Mouse (Mus musculus) CH12.LX (cell line): ENCODE measurements around the gene Otud7b. TPM values are rescaled to one million over a fixed set of nuclear protein-coding genes. Genes with fewer than 3 reads are reported as not detected.

Experiments
- DNase-seq: peaks from one replicate; pipeline ENCODE4 v3.0.0-alpha.2; 2013; ENCODE audit errors: extremely low read depth
- H3K27ac ChIP-seq: 2 replicates; pipeline ENCODE4 v1.5.1; 2012; ENCODE audit warnings: low read depth, mild to moderate bottlenecking, control low read depth, moderate library complexity; ENCODE audit not compliant: insufficient read depth
- H3K27me3 ChIP-seq: replicated peaks from 2 replicates; pipeline ENCODE3; 2012; ENCODE audit warnings: inconsistent platforms
- H3K36me3 ChIP-seq, 2 experiments: replicated peaks in 1 of 2; 2 replicates each; pipeline versions ENCODE3 to v1.6.1; 2012; ENCODE audit warnings: inconsistent platforms in 1 of 2, low read length in 1 of 2, mild to moderate bottlenecking in 1 of 2, mixed read lengths in 1 of 2, moderate library complexity in 1 of 2; ENCODE audit not compliant: control insufficient read depth in 1 of 2, insufficient read depth in 1 of 2
- H3K4me1 ChIP-seq, 2 experiments: 2 replicates each; pipeline ENCODE4 v1.6.1; 2012; ENCODE audit warnings: inconsistent platforms in 1 of 2, moderate library complexity in 1 of 2; ENCODE audit not compliant: insufficient read depth in 2 of 2, control insufficient read depth in 1 of 2
- H3K4me2 ChIP-seq: 2 replicates; pipeline ENCODE4 v1.6.1; 2012; ENCODE audit warnings: low read depth, mild to moderate bottlenecking, control low read depth; ENCODE audit not compliant: poor library complexity, insufficient read depth, severe bottlenecking
- H3K4me3 ChIP-seq, 3 experiments: fragments of 150-350 bp in 1 of 3; sonication (generic) in 1 of 3; replicated peaks in 1 of 3; 2 replicates each; pipeline versions ENCODE3 to v1.5.1; 2011 to 2012; ENCODE audit warnings: low read depth in 2 of 3, low read length in 2 of 3, mild to moderate bottlenecking in 2 of 3, moderate library complexity in 2 of 3, control low read depth in 1 of 3, improper control_type of control experiment in 1 of 3, inconsistent platforms in 1 of 3, mixed read lengths in 1 of 3; ENCODE audit not compliant: poor library complexity in 1 of 3
- H3K79me2 ChIP-seq: replicated peaks from 2 replicates; pipeline ENCODE4 v1.6.1; 2012; ENCODE audit warnings: mild to moderate bottlenecking, moderate library complexity; ENCODE audit not compliant: control insufficient read depth, poor library complexity, insufficient read depth, severe bottlenecking; ENCODE audit errors: extremely low read depth
- H3K9ac ChIP-seq: 2 replicates; pipeline ENCODE4 v1.6.1; 2012; ENCODE audit warnings: low read depth, mild to moderate bottlenecking, control low read depth, moderate library complexity; ENCODE audit not compliant: insufficient read depth
- H3K9me3 ChIP-seq: replicated peaks from 2 replicates; pipeline ENCODE3; 2012; ENCODE audit warnings: low read length, inconsistent platforms, mixed read lengths
- BHLHE40 ChIP-seq: IDR thresholded peaks from 2 replicates; pipeline ENCODE4 v1.6.1; 2011; ENCODE audit warnings: mild to moderate bottlenecking, low read depth, low read length, improper control_type of control experiment
- CHD2 ChIP-seq: IDR thresholded peaks from 2 replicates; pipeline ENCODE4 v1.6.1; 2011; ENCODE audit warnings: low read length, improper control_type of control experiment
- E2F4 ChIP-seq: IDR thresholded peaks from 2 replicates; pipeline ENCODE4 v1.6.1; 2011; ENCODE audit warnings: low read depth, low read length, improper control_type of control experiment; ENCODE audit not compliant: insufficient replicate concordance
- ELF1 ChIP-seq: IDR thresholded peaks from 2 replicates; pipeline ENCODE4 v1.6.1; 2014; ENCODE audit warnings: low read depth, mild to moderate bottlenecking, inconsistent platforms, low read length, improper control_type of control experiment
- ETS1 ChIP-seq: conservative IDR thresholded peaks from 2 replicates; pipeline ENCODE4 v1.6.1; 2012; ENCODE audit warnings: low read depth, mild to moderate bottlenecking, inconsistent platforms, low read length, improper control_type of control experiment, moderate library complexity
- HCFC1 ChIP-seq: IDR thresholded peaks from 2 replicates; pipeline ENCODE4 v1.6.1; 2012; ENCODE audit warnings: low read depth, mild to moderate bottlenecking, inconsistent platforms, low read length, improper control_type of control experiment
- JUND ChIP-seq: conservative IDR thresholded peaks from 2 replicates; pipeline ENCODE4 v1.6.1; 2011; ENCODE audit warnings: low read depth, low read length, improper control_type of control experiment
- MAX ChIP-seq: IDR thresholded peaks from 2 replicates; pipeline ENCODE4 v1.6.1; 2011; ENCODE audit warnings: low read length, improper control_type of control experiment
- MAZ ChIP-seq: IDR thresholded peaks from 2 replicates; pipeline ENCODE4 v1.6.1; 2012; ENCODE audit warnings: low read depth, mild to moderate bottlenecking, inconsistent platforms, low read length, improper control_type of control experiment, moderate library complexity
- MEF2A ChIP-seq: IDR thresholded peaks from 2 replicates; pipeline ENCODE4 v1.6.1; 2014; ENCODE audit warnings: low read depth, mild to moderate bottlenecking, inconsistent platforms, low read length, improper control_type of control experiment, borderline replicate concordance
- MXI1 ChIP-seq: IDR thresholded peaks from 2 replicates; pipeline ENCODE4 v1.6.1; 2011; ENCODE audit warnings: mild to moderate bottlenecking, low read depth, low read length, improper control_type of control experiment
- NELFE ChIP-seq: IDR thresholded peaks from 2 replicates; pipeline ENCODE4 v1.6.1; 2011; ENCODE audit warnings: low read depth, low read length, improper control_type of control experiment
- PAX5 ChIP-seq: IDR thresholded peaks from 2 replicates; pipeline ENCODE4 v1.6.1; 2012; ENCODE audit warnings: low read length, inconsistent platforms, mixed read lengths
- POLR2A ChIP-seq: IDR thresholded peaks from 2 replicates; pipeline ENCODE4 v1.6.1; 2011; ENCODE audit warnings: low read depth, mild to moderate bottlenecking, improper control_type of control experiment, low read length
- SIN3A ChIP-seq: IDR thresholded peaks from 2 replicates; pipeline ENCODE4 v1.6.1; 2012; ENCODE audit warnings: low read length, improper control_type of control experiment, inconsistent platforms
- TCF12 ChIP-seq: IDR thresholded peaks from 2 replicates; pipeline ENCODE4 v1.6.1; 2014; ENCODE audit warnings: low read depth, mild to moderate bottlenecking, inconsistent platforms, low read length, improper control_type of control experiment
- UBTF ChIP-seq: IDR thresholded peaks from 2 replicates; pipeline ENCODE4 v1.6.1; 2012; ENCODE audit warnings: low read depth, mild to moderate bottlenecking, inconsistent platforms, low read length, improper control_type of control experiment, moderate library complexity
- USF2 ChIP-seq: conservative IDR thresholded peaks from 2 replicates; pipeline ENCODE4 v1.6.1; 2011; ENCODE audit warnings: low read depth, low read length, improper control_type of control experiment
- ZC3H11A ChIP-seq: IDR thresholded peaks from 2 replicates; pipeline ENCODE4 v1.6.1; 2012; ENCODE audit warnings: low read depth, mild to moderate bottlenecking, inconsistent platforms, low read length, improper control_type of control experiment
- ZMIZ1 ChIP-seq: IDR thresholded peaks from 2 replicates; pipeline ENCODE4 v1.6.1; 2012; ENCODE audit warnings: low read depth, mild to moderate bottlenecking, inconsistent platforms, low read length, improper control_type of control experiment
- ZNF384 ChIP-seq: IDR thresholded peaks from 2 replicates; pipeline ENCODE4 v1.6.1; 2012; ENCODE audit warnings: low read depth, low read length, improper control_type of control experiment, inconsistent platforms
- dilution Hi-C: fragments of 300-500 bp; cut with MboI; formaldehyde crosslinking; loops from 2 replicates; pipeline ENCODE4 v1.14.3; 2020; ENCODE audit warnings: low sequenced_read_pairs; ENCODE audit not compliant: extremely low pct_unique_long_range_greater_than_20kb, extremely low pct_ligation_motif_present
- in situ Hi-C: fragments of 300-500 bp; cut with MboI; formaldehyde crosslinking; loops from 3 replicates; pipeline ENCODE4 v1.14.3; 2019; ENCODE audit warnings: low sequenced_read_pairs, low pct_ligation_motif_present, low pct_unique_long_range_greater_than_20kb, mixed read lengths
- polyA plus RNA-seq: library from polyadenylated mRNA; unstranded; fragments of >175 nt; gene quantifications from 2 replicates; pipeline ENCODE4 v1.2.1, GENCODE M21; 2012; ENCODE audit warnings: low read depth; ENCODE audit not compliant: insufficient read length
- total RNA-seq, 2 experiments: library from RNA; depleted of rRNA; stranded (reverse); fragments of 300-350 nt in 1 of 2; fragments of >200 nt in 1 of 2; gene quantifications; 2 replicates each; pipeline ENCODE4 v1.2.3; 2012 to 2014

The Otud7b gene
- total and polyA plus RNA-seq, 3 experiments = 12.3 to 17.7 (median 14.9) TPM

DNA sequence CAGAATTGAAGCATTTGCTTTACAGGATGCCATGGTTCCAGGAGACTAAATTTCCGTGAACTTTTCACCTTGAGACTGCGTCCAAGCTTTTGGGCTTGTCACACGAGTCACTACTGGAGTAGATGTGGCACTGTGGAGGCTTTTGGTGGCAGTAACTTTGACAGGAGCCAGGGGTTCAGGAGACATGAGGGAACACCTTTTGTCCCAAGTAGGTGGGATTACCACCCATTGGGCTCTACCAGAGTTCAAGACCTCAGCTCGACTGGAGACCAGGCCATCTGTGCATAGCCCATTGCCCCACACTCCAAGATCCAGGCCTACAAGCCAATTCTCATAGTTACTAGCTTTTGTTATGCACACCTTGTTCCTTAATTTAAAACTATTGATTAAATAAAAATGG, 34.1 kb upstream of the Otud7b start:
- dilution Hi-C loops = no loop called here
- in situ Hi-C loops = no loop called here
- Histone ChIP-seq H3K79me2 (no peaks in the 10 kb centered on the region), H3K4me1 (peaks cover 8 to 30% of the 10 kb centered on the region in 2 experiments; a peak in 3 of 4 replicates), H3K36me3 (no peaks in the 10 kb centered on the region), H3K9ac (no peak overlapping the region), H3K27me3 (no peaks in the 10 kb centered on the region), H3K4me3 (no peak overlapping the region), H3K9me3 (no peaks in the 10 kb centered on the region), H3K4me2 (no peak overlapping the region), H3K27ac (no peak overlapping the region)
- no peak for DNase-seq
- no peak for TF ChIP-seq HCFC1
- TF ChIP-seq SIN3A = no peak
- TF ChIP-seq ETS1 = no peak
- no peak for TF ChIP-seq ZC3H11A
- TF ChIP-seq CHD2 = no peak
- no peak for TF ChIP-seq BHLHE40
- no peak for TF ChIP-seq MAX
- TF ChIP-seq NELFE = no peak
- TF ChIP-seq ZMIZ1 = no peak

GRCm38 (mm10) chr3:96072921-96073486, 31.3 kb upstream of the Otud7b start:
- H3K4me1 ChIP-seq = peaks cover 8 to 27% of the 10 kb centered on the region in 2 experiments; a peak in 3 of 4 replicates
- peak overlapping the region; percentile 43 for H3K4me2 ChIP-seq
- H3K9me3 ChIP-seq = no peaks in the 10 kb centered on the region
- H3K36me3 ChIP-seq = no peaks in the 10 kb centered on the region
- TF ChIP-seq MEF2A (peak; percentile 79), UBTF (no peak)
- TF ChIP-seq, all 38 proteins: peak for 1
- DNase-seq = peak; percentile 22
- Histone ChIP-seq H3K9ac (no peak overlapping the region), H3K27ac (no peak overlapping the region), H3K79me2 (no peaks in the 10 kb centered on the region), H3K4me3 (no peak overlapping the region), H3K27me3 (no peaks in the 10 kb centered on the region)
- in situ Hi-C loops = no loop called here
- dilution Hi-C loops = no loop called here

DNA sequence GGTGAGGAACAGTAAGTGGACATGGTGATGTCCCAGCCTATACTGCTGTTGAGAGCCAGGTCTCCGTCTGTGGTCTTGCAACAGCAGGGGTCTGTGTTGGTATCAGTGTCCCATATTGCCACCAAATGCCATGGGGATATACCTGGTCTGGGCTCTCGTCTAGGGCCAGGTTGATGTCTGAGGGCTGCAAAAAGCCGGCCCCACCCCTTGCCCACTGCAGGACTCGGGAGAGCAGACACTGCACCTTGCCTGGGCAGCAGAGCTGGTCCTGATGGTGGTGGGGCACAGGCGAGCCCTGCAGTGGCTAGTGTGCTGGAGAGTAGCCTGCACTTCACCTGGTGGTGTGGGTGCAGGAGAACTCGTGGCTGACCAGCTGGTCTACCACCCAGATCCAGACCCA, 26.3 kb upstream of the Otud7b start:
- no peak overlapping the region for H3K9ac ChIP-seq
- H3K4me1 ChIP-seq = peaks cover 2% of the 10 kb centered on the region in 2 experiments; a peak in 3 of 4 replicates
- H3K4me3 ChIP-seq = no peak overlapping the region
- no peak overlapping the region for H3K4me2 ChIP-seq
- H3K36me3 ChIP-seq = no peaks in the 10 kb centered on the region
- no peak for DNase-seq
- H3K79me2 ChIP-seq = no peaks in the 10 kb centered on the region
- TF ChIP-seq MAX (no peak), ELF1 (no peak), TCF12 (no peak), ZNF384 (no peak), E2F4 (no peak), ZMIZ1 (no peak), UBTF (no peak), USF2 (no peak), MAZ (no peak), MXI1 (no peak), BHLHE40 (no peak), SIN3A (no peak), POLR2A (no peak), PAX5 (no peak), JUND (no peak)
- TF ChIP-seq, all 38 proteins: peak for 0
- Histone ChIP-seq H3K9me3 (no peaks in the 10 kb centered on the region), H3K27ac (no peak overlapping the region), H3K27me3 (no peaks in the 10 kb centered on the region)
- in situ Hi-C loops (no loop called here), dilution Hi-C loops (no loop called here)
